Mouse (Mus musculus) ES-CJ7 (cell line): ENCODE data around the gene Zfp804b.

ENCODE experiments used
- DNase-seq: peaks from one replicate; pipeline ENCODE4 v3.0.0; 2011; ENCODE audit warnings: low read depth, low spot score

The Zfp804b gene

DNA sequence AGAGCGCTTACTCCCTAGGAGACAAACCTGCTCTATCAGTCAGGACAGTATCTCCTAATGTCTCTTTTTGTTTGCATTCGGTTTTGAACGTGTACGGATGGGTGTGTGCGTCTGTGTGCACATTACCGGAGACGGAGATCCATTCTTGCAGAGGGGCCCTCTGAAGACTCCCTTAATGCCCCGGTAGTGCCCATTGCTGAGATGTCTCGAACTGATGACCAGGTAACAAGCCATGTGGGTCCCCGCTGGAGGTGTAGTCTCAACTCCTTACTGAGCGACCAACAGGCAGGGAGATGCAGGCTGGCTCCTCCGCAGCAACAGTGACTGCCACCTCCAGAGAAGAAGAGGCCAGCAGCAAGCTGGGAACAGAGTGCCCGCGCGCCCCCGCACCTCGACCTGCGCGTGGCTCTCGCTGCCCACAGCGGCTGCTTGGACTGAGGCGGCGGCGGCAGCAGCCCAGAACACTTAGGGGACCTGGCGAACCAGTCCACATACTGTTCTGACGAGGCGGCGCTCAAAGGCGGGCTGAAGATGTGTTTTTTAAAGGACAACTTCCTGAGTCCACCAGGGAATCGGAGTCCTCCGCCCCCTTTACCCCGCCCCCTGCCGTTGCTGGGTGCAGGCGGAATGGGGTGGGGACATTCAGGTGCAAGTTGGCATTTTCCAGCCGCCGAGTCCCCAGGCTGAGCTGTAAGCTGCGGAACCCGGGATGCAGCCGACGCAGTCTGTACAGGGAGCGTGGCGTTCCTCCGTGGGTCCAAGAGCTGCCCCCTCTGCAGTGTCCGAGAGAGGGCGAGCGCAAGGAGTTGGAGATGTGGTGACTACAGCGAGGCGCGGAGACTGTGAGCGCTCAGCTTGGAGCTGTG lies at the start of gene Zfp804b:
Gene Zfp804b (minus strand): TSS at position 612 of the 866 bp plus-strand sequence.
- DNase-seq, result peak; percentile 38

DNA sequence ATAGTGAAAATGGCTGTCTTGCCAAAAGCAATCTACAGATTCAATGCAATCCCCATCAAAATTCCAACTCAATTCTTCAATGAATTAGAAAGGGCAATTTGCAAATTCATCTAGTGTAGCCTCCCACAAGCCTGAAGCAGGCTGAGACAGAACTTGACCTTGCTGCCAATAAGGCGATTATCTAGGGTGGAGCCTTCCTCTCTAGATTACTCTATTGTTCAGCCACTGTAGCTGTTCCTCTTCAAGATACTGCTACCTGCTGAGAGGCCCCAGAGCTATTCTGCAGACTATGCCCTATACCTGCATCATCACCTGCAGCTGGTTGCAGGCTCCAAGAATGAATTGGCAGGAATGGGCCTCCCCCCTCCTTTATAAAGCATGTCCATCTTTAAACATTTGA lies 20.1 kb upstream of the Zfp804b start:
- DNase-seq, result peak; percentile 76

DNA sequence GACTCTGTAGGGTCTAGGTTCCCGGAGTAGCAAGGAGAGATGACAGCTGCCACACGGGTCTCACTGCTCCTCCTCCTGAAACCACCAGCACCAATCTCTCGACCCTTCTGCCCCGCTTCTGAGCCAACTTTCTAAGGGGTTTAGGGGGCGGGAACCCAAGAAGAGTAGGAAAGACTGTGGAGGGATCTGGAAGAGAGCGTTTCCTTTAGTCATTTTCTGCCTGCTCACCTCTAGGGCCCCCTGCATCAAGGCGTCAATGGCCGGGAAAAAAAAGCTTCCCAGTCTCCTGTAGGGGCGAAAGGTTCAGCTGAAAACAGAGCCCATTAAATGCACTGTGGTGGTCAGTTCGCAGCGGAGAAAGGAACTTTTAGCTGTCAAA lies 444 bp upstream of the Zfp804b start:
- DNase-seq, result peak; percentile 37

DNA sequence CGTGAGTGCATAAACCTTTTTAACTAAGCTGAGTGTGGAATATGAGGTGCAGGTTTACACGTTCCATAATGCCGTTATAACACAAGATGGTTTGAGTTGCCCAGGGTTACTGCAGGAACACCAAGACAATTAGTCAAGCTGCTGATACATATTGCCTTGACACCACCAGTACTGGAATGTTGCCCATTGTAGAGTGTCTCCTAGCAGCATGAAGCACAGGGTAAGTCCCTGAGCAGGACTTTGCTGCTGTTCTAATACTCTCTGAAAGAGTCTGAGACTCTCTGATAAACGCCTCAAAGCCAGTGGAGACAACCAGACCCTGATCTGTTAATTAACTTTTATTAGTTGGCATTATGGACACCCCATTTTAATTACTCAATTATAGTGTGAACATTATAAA lies 19.0 kb downstream of the Zfp804b start:
- DNase-seq, result no peak

DNA sequence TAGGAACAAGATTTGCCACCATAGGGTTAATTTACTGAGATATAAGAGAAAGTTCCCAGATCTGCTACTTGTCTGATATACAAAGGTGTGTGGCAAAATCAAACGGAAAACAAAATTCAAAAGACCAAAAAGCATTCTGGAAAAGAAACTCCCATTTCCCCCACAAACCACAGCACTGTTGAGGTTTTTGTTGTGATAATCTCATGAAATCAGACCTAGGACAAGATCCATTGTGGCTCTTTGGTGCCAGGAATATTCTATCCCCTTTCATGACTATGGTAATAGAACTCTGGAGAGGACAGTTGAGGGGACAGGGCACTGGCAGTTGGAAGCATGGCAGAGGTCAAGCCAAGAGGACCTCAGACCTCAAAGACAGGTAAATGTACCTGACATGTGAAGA lies 40.7 kb downstream of the Zfp804b start, which contains the start of gene Tex47:
Gene Tex47 (plus strand): TSS at position 301 of the 400 bp plus-strand sequence.
- DNase-seq, result no peak

DNA sequence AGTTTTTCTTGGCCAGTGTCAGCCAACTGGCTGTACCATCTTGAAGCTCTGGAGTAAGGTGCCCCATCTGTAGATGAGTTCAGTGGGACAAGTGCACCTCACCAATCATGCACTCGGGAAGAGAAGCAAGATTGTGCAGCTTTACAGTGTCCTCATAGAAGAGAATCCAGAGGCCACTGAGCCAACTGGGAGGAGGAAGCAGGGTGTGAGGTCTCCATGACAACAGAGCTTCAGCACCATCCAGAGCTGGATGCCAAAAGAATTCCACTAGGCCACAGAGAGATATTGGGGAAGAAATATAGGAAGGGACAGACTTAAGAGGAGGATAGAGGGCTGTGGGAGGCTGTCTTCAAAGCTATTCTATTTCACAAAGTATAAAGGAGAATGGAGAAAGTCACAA lies 41.6 kb downstream of the Zfp804b start:
- no peak for DNase-seq

DNA sequence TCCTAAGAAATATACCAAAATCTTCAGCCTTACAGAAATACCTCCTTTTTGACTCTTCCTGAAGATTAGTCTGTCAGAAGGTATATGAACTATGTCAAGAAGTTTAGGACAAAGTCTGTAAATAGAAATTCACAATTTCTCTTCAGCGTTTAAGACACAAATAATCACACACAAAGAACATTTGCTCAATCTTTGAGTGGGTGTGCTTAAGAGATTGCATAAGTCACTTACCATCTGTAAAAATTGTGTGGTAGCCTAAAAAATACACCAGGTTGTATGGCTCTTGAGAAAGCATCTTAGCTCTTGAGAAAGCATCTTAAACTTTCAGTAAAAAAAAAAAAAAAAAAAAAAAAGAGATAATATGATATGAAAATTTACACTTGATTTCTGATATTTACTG lies 60.2 kb downstream of the Zfp804b start:
- DNase-seq, result no peak

DNA sequence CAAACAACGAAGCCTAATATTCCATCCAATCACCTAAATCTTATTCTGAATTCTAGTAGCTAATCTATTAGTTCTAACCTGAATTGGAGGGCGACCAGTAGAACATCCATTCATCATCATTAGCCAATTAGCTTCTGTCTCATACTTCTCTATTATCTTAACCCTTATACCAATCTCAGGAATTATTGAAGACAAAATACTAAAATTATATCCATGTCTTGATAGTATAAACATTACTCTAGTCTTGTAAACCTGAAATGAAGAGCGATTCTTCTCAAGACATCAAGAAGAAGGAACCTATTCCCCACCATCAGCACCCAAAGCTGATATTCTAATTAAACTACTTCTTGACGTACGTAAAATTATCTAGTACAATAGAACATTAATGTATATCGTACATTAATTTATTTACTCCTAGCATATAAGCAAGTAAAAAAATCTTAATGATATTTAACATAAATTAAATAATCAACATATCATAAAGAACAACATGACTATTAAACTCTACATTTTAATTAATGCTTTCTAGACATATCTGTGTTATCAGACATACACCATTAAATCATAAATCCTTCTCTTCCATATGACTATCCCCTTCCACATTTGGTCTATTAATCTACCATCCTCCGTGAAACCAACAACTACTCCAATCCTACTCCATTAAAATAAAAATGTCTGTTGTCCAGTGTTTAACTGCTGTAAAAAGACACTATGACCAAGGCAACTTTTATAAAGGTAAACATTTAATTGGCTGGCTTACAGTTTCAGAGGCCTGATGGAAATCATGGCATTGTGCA lies 67.7 kb downstream of the Zfp804b start:
- DNase-seq, result peak; percentile 30

DNA sequence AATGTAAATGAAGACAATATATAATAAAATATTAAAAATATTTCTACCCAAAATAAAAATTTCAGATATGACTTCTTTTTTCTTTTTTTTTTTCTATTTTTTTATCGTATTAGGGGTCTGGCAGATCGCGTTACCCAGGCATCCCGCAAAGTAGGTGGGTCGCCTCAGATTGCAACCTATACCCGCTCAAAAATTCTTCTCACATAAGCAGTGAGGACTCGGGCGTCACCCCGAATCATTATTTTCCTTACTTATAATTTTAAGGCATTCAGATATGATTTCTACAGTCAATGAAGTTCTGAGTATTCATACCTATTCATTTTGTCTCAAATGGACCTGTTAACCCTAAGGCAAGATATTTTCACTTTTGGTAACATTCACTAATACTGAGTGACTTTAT lies 167.0 kb downstream of the Zfp804b start:
- no peak for DNase-seq

DNA sequence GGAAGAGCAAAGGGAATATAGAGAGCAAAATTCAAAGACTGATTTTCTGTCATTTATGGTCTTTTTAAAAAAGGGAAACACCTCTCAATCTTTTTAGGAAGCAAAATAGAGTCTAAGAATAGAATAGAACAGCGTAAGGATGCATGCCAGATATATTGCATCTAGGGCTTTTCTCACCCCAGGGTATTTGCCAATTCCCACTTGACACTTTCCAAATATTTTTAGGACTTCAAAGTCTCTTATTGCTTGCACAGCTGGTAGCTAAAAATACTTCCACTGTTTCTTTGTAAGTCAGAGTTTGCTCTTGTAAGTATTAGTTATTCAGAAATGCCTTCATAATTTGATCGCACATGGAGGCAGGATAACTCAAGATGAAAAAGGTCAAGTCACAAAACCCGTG lies 204.9 kb downstream of the Zfp804b start:
- DNase-seq, result no peak

DNA sequence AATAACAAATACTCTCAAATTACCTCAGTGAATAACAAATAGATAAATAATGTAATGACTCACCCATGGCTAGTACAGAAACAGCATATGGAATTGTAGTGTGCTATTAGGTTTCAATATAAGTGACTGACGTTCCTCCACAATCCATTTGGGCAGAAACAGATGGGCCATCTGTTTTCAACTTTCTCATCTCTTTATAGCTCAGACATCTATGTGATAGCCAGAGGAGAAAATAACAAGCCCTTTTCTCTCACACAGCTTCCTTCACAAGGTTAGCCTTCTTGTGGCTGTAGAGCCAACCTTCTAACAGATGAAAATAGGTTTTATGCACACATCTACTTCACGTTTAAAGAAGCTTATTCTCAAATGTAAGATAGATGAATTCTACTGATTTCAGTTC lies 242.2 kb downstream of the Zfp804b start:
- no peak for DNase-seq

DNA sequence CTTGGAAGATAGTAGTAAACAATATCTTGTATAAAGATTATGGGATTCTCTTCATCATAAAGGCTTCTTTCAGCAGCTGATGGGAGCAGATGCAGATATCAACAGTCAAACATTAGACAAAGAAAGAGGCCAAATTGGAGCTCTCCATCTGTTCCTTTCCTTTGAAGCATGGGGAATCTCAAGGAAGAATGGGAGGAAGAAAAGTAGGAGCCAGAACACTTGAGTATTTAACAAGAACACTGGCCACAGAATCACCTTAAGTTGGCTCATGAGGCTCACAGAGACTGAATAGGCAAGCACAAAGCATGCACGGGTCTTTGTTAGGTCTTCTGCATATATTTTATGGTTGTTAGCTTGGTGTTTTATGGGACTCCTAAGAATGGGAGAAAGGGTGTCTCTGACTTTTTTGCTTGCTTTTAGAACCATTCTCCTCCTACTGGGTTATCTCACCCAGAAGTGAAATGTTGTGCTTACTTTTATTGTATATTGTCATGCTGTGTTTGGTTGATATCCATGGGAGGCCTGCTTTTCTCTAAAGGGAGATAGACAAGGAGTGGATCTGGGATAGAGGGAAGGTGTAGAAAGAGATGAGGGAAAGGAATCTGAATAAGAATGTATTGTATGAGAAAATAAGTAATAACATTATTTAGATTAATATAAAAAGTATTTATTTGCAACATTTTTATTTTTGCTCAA lies 270.5 kb downstream of the Zfp804b start:
- no peak for DNase-seq

DNA sequence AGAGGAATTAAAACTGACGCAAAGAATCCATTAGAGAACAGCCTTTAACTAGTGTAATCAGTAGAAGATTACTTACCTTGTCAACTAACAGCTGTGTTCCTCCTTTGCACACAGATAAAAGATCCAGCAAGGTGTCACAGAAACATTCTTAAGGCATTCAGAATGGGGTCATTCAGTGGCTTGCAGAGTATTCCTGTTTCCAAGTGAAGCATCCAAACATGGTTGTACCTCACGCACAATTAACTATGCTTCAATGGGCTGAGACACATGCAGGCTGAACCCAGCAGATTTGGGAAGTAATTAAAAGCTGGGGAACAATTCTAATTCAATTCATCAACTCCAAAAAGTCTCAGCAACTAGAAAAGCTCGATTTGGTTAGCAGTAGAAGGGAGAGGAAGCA lies 337.1 kb downstream of the Zfp804b start:
- no peak for DNase-seq

DNA sequence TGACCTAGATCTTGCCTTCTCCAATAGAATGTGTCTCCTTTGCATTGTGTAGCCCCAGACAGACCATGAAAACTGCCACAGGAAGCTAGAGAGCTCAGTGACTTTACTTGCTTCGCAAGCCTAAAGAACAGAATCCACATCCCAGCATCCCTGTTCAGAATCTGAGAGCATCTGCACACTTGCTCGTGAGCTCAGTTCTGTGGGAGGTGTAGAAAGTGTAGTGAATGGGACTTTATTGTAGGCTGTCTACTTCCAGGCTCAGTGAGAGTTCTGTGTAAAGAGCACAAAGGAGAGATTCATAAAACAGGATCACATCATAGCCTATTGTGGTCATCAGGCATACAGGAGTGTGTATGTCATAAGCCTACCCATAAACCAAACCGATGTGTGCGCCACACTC lies 360.6 kb downstream of the Zfp804b start:
- no peak for DNase-seq

DNA sequence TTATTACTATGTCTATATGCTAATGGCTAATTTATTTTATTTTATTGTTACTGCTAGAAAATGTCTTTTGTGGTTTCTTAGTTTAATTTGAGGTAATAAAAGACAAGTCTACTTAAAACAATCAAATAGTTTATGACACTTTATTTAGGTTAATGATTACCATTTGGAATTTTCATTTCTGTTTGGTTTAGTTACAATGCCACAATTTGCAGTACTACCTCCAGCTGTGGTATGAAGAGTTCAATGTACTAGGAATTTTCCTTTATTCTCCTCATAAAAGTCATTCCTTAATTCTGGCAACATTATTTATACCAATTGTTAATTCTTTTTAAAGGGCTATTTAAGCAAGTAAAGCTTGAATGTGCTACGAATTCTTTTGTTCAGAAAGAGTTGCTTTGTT lies 409.7 kb downstream of the Zfp804b start:
- no peak for DNase-seq

DNA sequence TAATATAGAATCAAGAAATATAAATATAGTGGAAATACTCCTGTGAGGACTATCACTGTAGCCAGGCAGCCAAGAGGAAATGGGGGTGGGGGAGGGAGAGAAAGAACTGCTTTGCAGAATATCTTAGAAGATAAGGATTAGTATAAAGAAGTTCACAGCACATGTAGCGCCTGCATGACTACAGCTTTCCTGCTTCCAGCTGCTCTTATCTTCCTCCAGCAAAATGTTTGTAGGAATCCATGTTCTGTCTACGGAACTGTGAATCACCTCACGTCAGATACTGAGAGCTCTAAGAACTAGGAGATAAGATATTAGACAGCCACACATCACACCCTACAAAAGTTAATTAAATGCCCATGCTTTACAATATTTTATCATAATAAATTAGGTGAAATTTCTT lies 433.3 kb downstream of the Zfp804b start:
- DNase-seq, result no peak

DNA sequence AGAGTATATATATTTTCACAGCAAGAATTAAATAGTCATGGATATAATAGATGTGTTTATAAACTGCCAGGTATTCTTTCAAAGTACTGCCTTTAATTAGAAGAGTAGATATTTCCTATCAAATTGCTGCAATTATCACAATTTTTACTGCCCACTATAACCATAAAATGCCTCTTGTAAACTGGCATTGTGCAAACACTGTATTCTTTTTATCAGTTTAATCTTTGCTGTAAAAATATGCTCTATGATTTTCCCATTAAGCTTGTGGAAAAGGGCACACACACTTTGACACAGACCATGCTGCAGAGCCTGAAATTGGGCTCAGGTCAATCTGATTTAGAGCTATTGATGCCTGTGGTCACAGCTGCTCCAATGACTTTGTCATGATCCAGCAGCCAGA lies 463.2 kb downstream of the Zfp804b start:
- DNase-seq, result no peak

DNA sequence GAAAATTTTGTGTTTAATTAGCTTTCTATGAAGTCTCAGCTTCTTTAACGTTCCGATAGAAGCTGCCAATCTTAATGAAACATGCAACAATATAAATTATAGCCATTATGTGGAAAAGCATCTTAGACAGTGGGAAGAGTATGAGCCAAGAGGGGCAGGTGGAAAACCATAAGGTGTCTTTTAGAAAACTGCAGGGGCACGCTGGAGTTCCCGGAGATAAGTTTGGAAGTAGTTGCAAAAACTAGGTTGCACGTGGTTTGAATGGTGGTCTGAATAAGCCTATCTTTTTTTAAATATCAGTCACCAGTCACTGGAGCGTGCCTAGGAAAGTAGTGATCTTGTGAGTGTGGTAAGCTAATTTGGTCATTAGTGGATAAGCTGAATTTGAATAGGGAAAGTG lies 473.0 kb downstream of the Zfp804b start:
- DNase-seq, result no peak

DNA sequence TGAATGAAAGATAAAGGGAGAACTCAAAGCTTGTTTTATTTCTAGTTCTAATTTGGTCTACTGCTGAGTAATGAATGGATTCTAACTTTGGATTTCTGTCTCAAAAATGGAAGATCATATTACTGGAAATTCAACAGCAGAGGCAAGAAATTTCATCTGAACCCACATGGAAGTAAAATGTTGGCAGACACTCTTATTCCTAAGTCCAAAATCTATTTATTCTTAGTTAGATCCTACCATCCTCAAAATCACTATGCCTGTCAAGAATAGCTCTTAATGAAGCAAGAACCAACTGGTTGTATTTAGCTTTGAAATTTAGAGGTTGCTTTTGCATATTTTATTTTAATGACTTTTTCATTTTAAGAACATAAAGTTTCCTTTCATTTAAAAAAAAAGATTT lies 473.6 kb downstream of the Zfp804b start:
- no peak for DNase-seq

DNA sequence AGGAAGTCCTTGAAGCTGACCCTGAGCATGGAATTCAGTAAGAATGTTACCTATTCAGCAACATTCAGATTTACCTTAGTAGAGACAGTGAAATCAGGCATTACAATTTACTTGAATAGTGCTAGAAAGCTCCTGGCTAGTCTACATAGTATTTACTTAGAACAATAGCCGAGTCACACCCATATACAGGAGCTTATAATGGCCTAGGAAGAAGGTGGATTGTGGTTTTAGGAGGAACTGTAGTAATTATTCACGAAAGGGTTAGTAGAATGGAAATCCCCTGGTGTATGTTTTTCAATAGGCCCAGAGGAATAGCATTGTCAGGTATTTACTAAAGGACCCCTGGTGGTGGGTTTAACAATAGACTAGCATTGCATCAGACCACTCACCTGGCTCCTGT lies 549.2 kb downstream of the Zfp804b start:
- peak; percentile 72 for DNase-seq

DNA sequence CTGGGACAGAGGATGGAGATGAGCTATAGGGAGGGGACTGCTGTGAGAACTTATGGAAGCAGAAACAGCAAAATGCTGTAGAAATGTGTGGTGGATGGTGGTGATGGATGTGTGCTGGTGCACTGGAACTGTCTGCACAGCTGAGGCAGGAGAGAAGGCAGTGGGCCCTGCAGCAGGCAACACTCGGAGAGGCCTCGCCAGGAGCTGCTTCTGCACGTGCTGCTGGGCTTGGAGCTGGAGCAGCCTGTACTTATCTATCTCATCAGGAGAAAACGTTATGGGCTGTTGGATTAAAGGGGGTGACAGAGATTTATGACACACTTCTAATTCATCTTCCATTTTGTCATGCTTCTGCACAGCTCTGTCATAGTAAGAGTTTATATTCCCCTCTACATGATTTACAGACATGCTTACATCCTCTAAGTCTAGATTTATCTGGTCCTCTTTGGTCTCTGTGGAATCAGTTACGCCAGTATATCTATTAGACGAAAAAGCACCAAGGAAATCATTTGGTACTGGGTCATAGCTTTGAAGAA lies 575.1 kb downstream of the Zfp804b start:
- DNase-seq, result no peak
